Mouse (Mus musculus): ENCODE measurements around the gene Dnajb8. TPM values are rescaled to one million over a fixed set of nuclear protein-coding genes. Genes with fewer than 3 reads are reported as not detected.

Gene Dnajb8
- polyA plus RNA-seq, 1 experiment from 2014 or later, result not detected

GRCm38 (mm10) chr6:88276221-88276620 lies 54.2 kb downstream of the Dnajb8 start:
- Histone ChIP-seq H3K4me2 (no peak overlapping the region), H3K9ac (no peak overlapping the region), H3K36me3 (ENCODE audit: poor library complexity, severe bottlenecking) (no peaks in the 10 kb centered on the region), H3K27ac (no peak overlapping the region), H3K4me1 (peaks cover 8% of the 10 kb centered on the region), H3K4me3 (no peak overlapping the region), H3K9me3 (replicated peaks) (no peaks in the 10 kb centered on the region), H3K27me3 (no peaks in the 10 kb centered on the region)
- 83% methylated on average over 4 of the region's 4 CpGs for WGBS
- no peak for ATAC-seq

- ATAC-seq, result no peak
- Histone ChIP-seq H3K4me3 (no peak overlapping the region), H3K27ac (no peak overlapping the region), H3K36me3 (ENCODE audit: poor library complexity, severe bottlenecking) (no peaks in the 10 kb centered on the region), H3K27me3 (no peaks in the 10 kb centered on the region), H3K4me2 (no peak overlapping the region), H3K4me1 (no peaks in the 10 kb centered on the region), H3K9ac (no peak overlapping the region), H3K9me3 (replicated peaks) (no peaks in the 10 kb centered on the region)
- 93% methylated on average over 4 of the region's 4 CpGs for WGBS
Observed at GRCm38 (mm10) chr6:88277242-88277641, 55.2 kb downstream of the Dnajb8 start.

- H3K27me3 ChIP-seq, result no peaks in the 10 kb centered on the region
- no peak overlapping the region for H3K4me2 ChIP-seq
- no peaks in the 10 kb centered on the region for H3K4me1 ChIP-seq
- H3K27ac ChIP-seq, result no peak overlapping the region
- H3K4me3 ChIP-seq, result no peak overlapping the region
- H3K9ac ChIP-seq, result no peak overlapping the region
- 71% methylated on average over 2 of the region's 2 CpGs for WGBS
- no peaks in the 10 kb centered on the region for H3K9me3 ChIP-seq (replicated peaks)
- no peaks in the 10 kb centered on the region for H3K36me3 ChIP-seq (ENCODE audit: poor library complexity, severe bottlenecking)
- ATAC-seq, result no peak
Observed at GRCm38 (mm10) chr6:88278141-88278540, 56.1 kb downstream of the Dnajb8 start.

- Histone ChIP-seq H3K4me1 (peaks cover 15% of the 10 kb centered on the region), H3K27me3 (no peaks in the 10 kb centered on the region), H3K4me2 (no peak overlapping the region), H3K36me3 (ENCODE audit: poor library complexity, severe bottlenecking) (no peaks in the 10 kb centered on the region), H3K4me3 (no peak overlapping the region), H3K9ac (no peak overlapping the region), H3K27ac (peak overlapping the region; percentile 2; the same call in 1 of the 2 replicates), H3K9me3 (replicated peaks) (no peaks in the 10 kb centered on the region)
- peak; percentile 72 for ATAC-seq
- 49% methylated on average over 6 of the region's 6 CpGs for WGBS
Observed at GRCm38 (mm10) chr6:88290129-88290766, 68.2 kb downstream of the Dnajb8 start.

GRCm38 (mm10) chr6:88292274-88292909 lies 70.3 kb downstream of the Dnajb8 start:
- 77% methylated on average over 4 of the region's 4 CpGs for WGBS
- no peak for ATAC-seq

GRCm38 (mm10) chr6:88299491-88299890 lies 77.4 kb downstream of the Dnajb8 start:
- Histone ChIP-seq H3K27me3 (no peaks in the 10 kb centered on the region), H3K27ac (no peak overlapping the region), H3K4me3 (no peak overlapping the region), H3K4me1 (no peaks in the 10 kb centered on the region), H3K36me3 (ENCODE audit: poor library complexity, severe bottlenecking) (peaks cover 11% of the 10 kb centered on the region), H3K9ac (no peak overlapping the region), H3K4me2 (no peak overlapping the region), H3K9me3 (replicated peaks) (no peaks in the 10 kb centered on the region)
- 75% methylated on average over 2 of the region's 2 CpGs for WGBS
- ATAC-seq, result no peak

More at GRCm38 (mm10) chr6:88292274-88292909, 70.3 kb downstream of the Dnajb8 start:
- H3K9ac ChIP-seq, result no peak overlapping the region
- H3K36me3 ChIP-seq (ENCODE audit: poor library complexity, severe bottlenecking), result peaks cover 4% of the 10 kb centered on the region
- H3K27ac ChIP-seq, result no peak overlapping the region
- no peak overlapping the region for H3K4me3 ChIP-seq
- no peaks in the 10 kb centered on the region for H3K27me3 ChIP-seq
- H3K4me1 ChIP-seq, result peaks cover 15% of the 10 kb centered on the region
- H3K9me3 ChIP-seq (replicated peaks), result no peaks in the 10 kb centered on the region
- no peak overlapping the region for H3K4me2 ChIP-seq

GRCm38 (mm10) chr6:88301234-88301633 lies 79.2 kb downstream of the Dnajb8 start:
- H3K4me3 ChIP-seq, result no peak overlapping the region
- WGBS, result 75% methylated on average over 7 of the region's 7 CpGs

More at GRCm38 (mm10) chr6:88301234-88301633, 79.2 kb downstream of the Dnajb8 start:
- no peaks in the 10 kb centered on the region for H3K27me3 ChIP-seq
- H3K36me3 ChIP-seq (ENCODE audit: poor library complexity, severe bottlenecking), result peaks cover 11% of the 10 kb centered on the region
- H3K4me2 ChIP-seq, result no peak overlapping the region
- no peak for ATAC-seq
- no peak overlapping the region for H3K9ac ChIP-seq
- H3K9me3 ChIP-seq (replicated peaks), result no peaks in the 10 kb centered on the region
- no peaks in the 10 kb centered on the region for H3K4me1 ChIP-seq
- no peak overlapping the region for H3K27ac ChIP-seq

Other genes starting within 250 kb of the Dnajb8 start
- 29.4 and 34.9 TPM in 2 replicates for gene H1fx, start 240.6 kb upstream of the Dnajb8 start, polyA plus RNA-seq (2015; fragmentation: Nextera tagmentation; extraction: Ambion mirVana)
- gene Rab7, start 177.0 kb upstream of the Dnajb8 start, polyA plus RNA-seq (2015; fragmentation: Nextera tagmentation; extraction: Ambion mirVana), result 233 and 248 TPM in 2 replicates
- gene Rpn1, start 137.8 kb upstream of the Dnajb8 start, polyA plus RNA-seq (2015; fragmentation: Nextera tagmentation; extraction: Ambion mirVana), result 212 and 246 TPM in 2 replicates
- 2.3 and 3.2 TPM in 2 replicates for gene Gata2, start 28.4 kb upstream of the Dnajb8 start, polyA plus RNA-seq (2015; fragmentation: Nextera tagmentation; extraction: Ambion mirVana)
- 31.1 and 36.1 TPM in 2 replicates for gene Eefsec, start 224.3 kb downstream of the Dnajb8 start, polyA plus RNA-seq (2015; fragmentation: Nextera tagmentation; extraction: Ambion mirVana)
- 140 and 144 TPM in 2 replicates for gene Ruvbl1, start 243.1 kb downstream of the Dnajb8 start, polyA plus RNA-seq (2015; fragmentation: Nextera tagmentation; extraction: Ambion mirVana)

Measured in forebrain, embryonic 13.5 days (tissue).